Mouse (Mus musculus): ENCODE results near the gene Ell2. TPM values are rescaled to one million over a fixed set of nuclear protein-coding genes. Genes with fewer than 3 reads are reported as not detected.

The Ell2 gene
- polyA plus RNA-seq, 1 experiment from 2014 or later: 13.0 TPM

- Histone ChIP-seq H3K4me3 (ENCODE audit: low read depth, low read length) (no peak overlapping the region), H3K4me1 (replicated peaks; ENCODE audit: control insufficient read depth, insufficient read depth) (0 out of 2 replicates have a peak, but pooled peaks cover 2% of the 10 kb centered on the region), H3K27ac (replicated peaks) (no peak overlapping the region), H3K27me3 (ENCODE audit: control insufficient read depth, insufficient read depth, low read length) (no peaks in the 10 kb centered on the region), H3K9ac (ENCODE audit: low read length) (no peak overlapping the region), H3K36me3 (ENCODE audit: control insufficient read depth, insufficient read depth, low read length) (no peaks in the 10 kb centered on the region), H3K4me2 (replicated peaks; ENCODE audit: low read depth) (no peak overlapping the region), H3K9me3 (ENCODE audit: control insufficient read depth, low read length) (no peaks in the 10 kb centered on the region)
- ATAC-seq (ENCODE audit: low FRiP score, low TSS enrichment) (no peak), DNase-seq (ENCODE audit: low spot score) (no peak)
- TF ChIP-seq EP300 (optimal IDR thresholded peaks at IDR 0.05): no peak
- no peak for TF ChIP-seq CTCF (IDR thresholded peaks at IDR 0.05; ENCODE audit: low read depth)
- WGBS: 51% methylated on average over 5 of the region's 5 CpGs
Measured at GRCm38 (mm10) chr13:75754398-75754797, 47.8 kb downstream of the Ell2 start.

- Histone ChIP-seq H3K9me3 (ENCODE audit: control insufficient read depth, low read length) (no peaks in the 10 kb centered on the region), H3K9ac (ENCODE audit: low read length) (no peak overlapping the region), H3K4me1 (replicated peaks; ENCODE audit: control insufficient read depth, insufficient read depth) (no peaks in the 10 kb centered on the region), H3K27me3 (ENCODE audit: control insufficient read depth, insufficient read depth, low read length) (no peaks in the 10 kb centered on the region), H3K4me3 (ENCODE audit: low read depth, low read length) (no peak overlapping the region), H3K4me2 (replicated peaks; ENCODE audit: low read depth) (no peak overlapping the region), H3K36me3 (ENCODE audit: control insufficient read depth, insufficient read depth, low read length) (no peaks in the 10 kb centered on the region; the same call in 1 of the 2 replicates), H3K27ac (replicated peaks) (no peak overlapping the region)
- TF ChIP-seq CTCF (IDR thresholded peaks at IDR 0.05; ENCODE audit: low read depth): no peak
- no peak for TF ChIP-seq EP300 (optimal IDR thresholded peaks at IDR 0.05)
- ATAC-seq (ENCODE audit: low FRiP score, low TSS enrichment) (no peak), DNase-seq (ENCODE audit: low spot score) (no peak)
- WGBS: 91% methylated on average over 4 of the region's 4 CpGs
Measured at GRCm38 (mm10) chr13:75760859-75761548, 54.4 kb downstream of the Ell2 start.

GRCm38 (mm10) chr13:75762759-75763158, 56.2 kb downstream of the Ell2 start:
- no peak overlapping the region for H3K4me2 ChIP-seq (replicated peaks; ENCODE audit: low read depth)
- H3K4me1 ChIP-seq (replicated peaks; ENCODE audit: control insufficient read depth, insufficient read depth): no peaks in the 10 kb centered on the region
- 85% methylated on average over 4 of the region's 4 CpGs for whole genome bisulfite sequencing
- DNase-seq (ENCODE audit: low spot score): no peak
- no peak for TF ChIP-seq EP300 (optimal IDR thresholded peaks at IDR 0.05)
- H3K4me3 ChIP-seq (ENCODE audit: low read depth, low read length): no peak overlapping the region
- H3K36me3 ChIP-seq (ENCODE audit: control insufficient read depth, insufficient read depth, low read length): no peaks in the 10 kb centered on the region; the same call in 1 of the 2 replicates
- no peak for ATAC-seq (ENCODE audit: low FRiP score, low TSS enrichment)
- H3K27me3 ChIP-seq (ENCODE audit: control insufficient read depth, insufficient read depth, low read length): no peaks in the 10 kb centered on the region
- no peak overlapping the region for H3K9ac ChIP-seq (ENCODE audit: low read length)
- no peak overlapping the region for H3K27ac ChIP-seq (replicated peaks)
- no peaks in the 10 kb centered on the region for H3K9me3 ChIP-seq (ENCODE audit: control insufficient read depth, low read length)

- H3K4me2 ChIP-seq (replicated peaks; ENCODE audit: low read depth): no peak overlapping the region
- H3K27ac ChIP-seq (replicated peaks): no peak overlapping the region
- WGBS: 44% methylated on average over 3 of the region's 3 CpGs
- DNase-seq (ENCODE audit: low spot score): no peak
- H3K36me3 ChIP-seq (ENCODE audit: control insufficient read depth, insufficient read depth, low read length): no peaks in the 10 kb centered on the region; the same call in 1 of the 2 replicates
- no peak overlapping the region for H3K4me3 ChIP-seq (ENCODE audit: low read depth, low read length)
- H3K9me3 ChIP-seq (ENCODE audit: control insufficient read depth, low read length): no peaks in the 10 kb centered on the region
- no peak for TF ChIP-seq EP300 (optimal IDR thresholded peaks at IDR 0.05)
- no peak for TF ChIP-seq CTCF (IDR thresholded peaks at IDR 0.05; ENCODE audit: low read depth)
- no peaks in the 10 kb centered on the region for H3K4me1 ChIP-seq (replicated peaks; ENCODE audit: control insufficient read depth, insufficient read depth)
- H3K27me3 ChIP-seq (ENCODE audit: control insufficient read depth, insufficient read depth, low read length): no peaks in the 10 kb centered on the region
- no peak overlapping the region for H3K9ac ChIP-seq (ENCODE audit: low read length)
- no peak for ATAC-seq (ENCODE audit: low FRiP score, low TSS enrichment)
Measured at GRCm38 (mm10) chr13:75763280-75763679, 56.7 kb downstream of the Ell2 start.

GRCm38 (mm10) chr13:75765742-75766141, 59.2 kb downstream of the Ell2 start:
- TF ChIP-seq CTCF (IDR thresholded peaks at IDR 0.05; ENCODE audit: low read depth) (no peak), EP300 (optimal IDR thresholded peaks at IDR 0.05) (no peak)
- ATAC-seq (ENCODE audit: low FRiP score, low TSS enrichment) (no peak), DNase-seq (ENCODE audit: low spot score) (no peak)
- WGBS: 74% methylated on average over 1 of the region's 1 CpGs
- H3K4me2 ChIP-seq (replicated peaks; ENCODE audit: low read depth): no peak overlapping the region
- no peak overlapping the region for H3K27ac ChIP-seq (replicated peaks)
- H3K4me1 ChIP-seq (replicated peaks; ENCODE audit: control insufficient read depth, insufficient read depth): no peaks in the 10 kb centered on the region
- no peaks in the 10 kb centered on the region; the same call in 1 of the 2 replicates for H3K36me3 ChIP-seq (ENCODE audit: control insufficient read depth, insufficient read depth, low read length)
- no peaks in the 10 kb centered on the region for H3K27me3 ChIP-seq (ENCODE audit: control insufficient read depth, insufficient read depth, low read length)
- H3K9ac ChIP-seq (ENCODE audit: low read length): no peak overlapping the region
- H3K4me3 ChIP-seq (ENCODE audit: low read depth, low read length): no peak overlapping the region
- no peaks in the 10 kb centered on the region for H3K9me3 ChIP-seq (ENCODE audit: control insufficient read depth, low read length)

GRCm38 (mm10) chr13:75766238-75766637, 59.7 kb downstream of the Ell2 start:
- Histone ChIP-seq H3K9me3 (ENCODE audit: control insufficient read depth, low read length) (no peaks in the 10 kb centered on the region), H3K4me1 (replicated peaks; ENCODE audit: control insufficient read depth, insufficient read depth) (no peaks in the 10 kb centered on the region), H3K9ac (ENCODE audit: low read length) (no peak overlapping the region), H3K36me3 (ENCODE audit: control insufficient read depth, insufficient read depth, low read length) (no peaks in the 10 kb centered on the region; the same call in 1 of the 2 replicates), H3K4me2 (replicated peaks; ENCODE audit: low read depth) (no peak overlapping the region), H3K4me3 (ENCODE audit: low read depth, low read length) (no peak overlapping the region), H3K27me3 (ENCODE audit: control insufficient read depth, insufficient read depth, low read length) (no peaks in the 10 kb centered on the region), H3K27ac (replicated peaks) (no peak overlapping the region)
- ATAC-seq (ENCODE audit: low FRiP score, low TSS enrichment): no peak
- TF ChIP-seq CTCF (IDR thresholded peaks at IDR 0.05; ENCODE audit: low read depth) (no peak), EP300 (optimal IDR thresholded peaks at IDR 0.05) (no peak)
- peak; percentile 7 for DNase-seq (ENCODE audit: low spot score)
- WGBS: 74% methylated on average over 5 of the region's 5 CpGs
